Mouse (Mus musculus): ENCODE data around the gene Dnajb8.

The Dnajb8 gene

GRCm38 (mm10) chr6:88199001-88199717 lies 22.9 kb upstream of the Dnajb8 start:
- DNase-seq (ENCODE audit: low read depth, low spot score) = peak; percentile 54

- DNase-seq (ENCODE audit: low read depth, low spot score) = no peak
These were observed 22.1 kb upstream of the Dnajb8 start for GRCm38 (mm10) chr6:88199718-88200692.

GRCm38 (mm10) chr6:88200693-88201609 lies 21.1 kb upstream of the Dnajb8 start:
- DNase-seq (ENCODE audit: low read depth, low spot score) = peak; percentile 40

DNA sequence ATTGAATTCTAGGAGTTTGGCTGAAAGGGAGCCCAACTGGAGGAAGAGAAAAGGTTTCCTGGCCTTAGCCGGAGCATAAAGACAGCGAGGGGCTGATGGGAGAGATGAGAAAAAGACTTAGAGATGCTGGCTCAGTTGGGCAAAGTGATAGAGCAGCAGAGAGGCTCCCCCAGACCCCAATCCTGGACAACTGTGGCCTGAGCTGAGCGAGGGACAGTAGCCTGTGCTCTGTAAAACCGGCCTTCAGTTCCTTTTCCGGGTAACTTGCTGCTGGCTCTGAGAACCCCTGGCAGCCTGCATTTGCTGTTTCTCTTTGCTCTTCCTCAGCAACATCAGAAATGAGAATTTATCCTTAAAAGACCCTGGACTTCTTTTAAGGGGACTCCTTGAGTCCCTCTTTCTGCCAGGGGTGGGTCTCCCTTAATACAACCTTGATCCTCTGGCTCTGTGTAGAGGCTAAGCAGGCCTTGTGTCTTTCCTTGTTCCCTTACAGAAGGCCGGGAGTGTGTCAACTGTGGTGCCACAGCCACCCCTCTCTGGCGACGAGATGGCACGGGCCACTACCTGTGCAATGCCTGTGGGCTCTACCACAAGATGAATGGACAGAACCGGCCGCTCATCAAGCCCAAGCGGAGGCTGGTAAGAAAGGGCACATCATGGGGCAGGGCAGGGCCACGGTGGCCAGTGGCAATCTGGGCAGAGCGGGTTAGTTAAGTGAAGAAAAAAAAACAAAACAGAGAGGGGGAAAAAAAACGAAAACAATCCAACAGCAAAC lies 20.0 kb upstream of the Dnajb8 start:
- DNase-seq (ENCODE audit: low read depth, low spot score) = no peak

DNA sequence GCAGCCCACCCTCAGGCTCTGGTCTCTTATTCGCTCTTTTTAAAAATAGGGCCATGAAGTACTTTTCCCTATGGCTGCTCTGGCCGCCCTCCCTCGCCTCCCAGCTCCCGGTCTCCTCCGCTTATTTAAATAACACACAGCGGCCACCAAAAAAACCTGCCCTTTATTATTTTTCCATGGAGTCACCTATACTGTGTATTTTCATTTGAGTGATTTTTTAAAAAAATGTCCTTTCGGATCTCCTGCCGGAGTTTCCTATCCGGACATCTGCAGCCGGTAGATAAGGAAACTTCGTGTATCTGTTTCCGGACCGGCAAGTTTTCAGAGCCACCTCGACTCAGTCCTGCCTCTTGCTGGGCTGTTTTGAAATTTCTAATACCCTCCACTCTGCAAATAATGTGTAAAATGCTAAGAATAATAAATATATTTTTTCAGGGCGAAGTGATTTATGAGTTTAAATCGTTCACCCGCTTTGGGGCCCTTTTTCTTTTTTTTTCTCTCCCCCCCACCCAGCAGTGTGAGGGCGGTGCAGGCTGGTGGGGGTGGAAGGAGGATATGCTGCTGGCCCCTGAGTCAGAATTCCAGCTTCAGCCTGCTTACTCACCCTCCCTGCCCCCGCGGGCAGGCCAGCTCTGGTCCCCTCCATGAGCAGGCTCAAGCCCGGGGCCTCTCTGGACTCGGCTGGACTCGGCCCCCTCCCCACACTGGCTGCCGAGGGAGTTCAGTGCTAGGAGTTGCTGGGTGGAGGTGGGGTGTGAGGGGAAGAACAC lies 19.0 kb upstream of the Dnajb8 start:
- DNase-seq (ENCODE audit: low read depth, low spot score) = no peak

- DNase-seq (ENCODE audit: low read depth, low spot score) = peak; percentile 33
These were observed 18.2 kb upstream of the Dnajb8 start for GRCm38 (mm10) chr6:88203791-88204405.

DNA sequence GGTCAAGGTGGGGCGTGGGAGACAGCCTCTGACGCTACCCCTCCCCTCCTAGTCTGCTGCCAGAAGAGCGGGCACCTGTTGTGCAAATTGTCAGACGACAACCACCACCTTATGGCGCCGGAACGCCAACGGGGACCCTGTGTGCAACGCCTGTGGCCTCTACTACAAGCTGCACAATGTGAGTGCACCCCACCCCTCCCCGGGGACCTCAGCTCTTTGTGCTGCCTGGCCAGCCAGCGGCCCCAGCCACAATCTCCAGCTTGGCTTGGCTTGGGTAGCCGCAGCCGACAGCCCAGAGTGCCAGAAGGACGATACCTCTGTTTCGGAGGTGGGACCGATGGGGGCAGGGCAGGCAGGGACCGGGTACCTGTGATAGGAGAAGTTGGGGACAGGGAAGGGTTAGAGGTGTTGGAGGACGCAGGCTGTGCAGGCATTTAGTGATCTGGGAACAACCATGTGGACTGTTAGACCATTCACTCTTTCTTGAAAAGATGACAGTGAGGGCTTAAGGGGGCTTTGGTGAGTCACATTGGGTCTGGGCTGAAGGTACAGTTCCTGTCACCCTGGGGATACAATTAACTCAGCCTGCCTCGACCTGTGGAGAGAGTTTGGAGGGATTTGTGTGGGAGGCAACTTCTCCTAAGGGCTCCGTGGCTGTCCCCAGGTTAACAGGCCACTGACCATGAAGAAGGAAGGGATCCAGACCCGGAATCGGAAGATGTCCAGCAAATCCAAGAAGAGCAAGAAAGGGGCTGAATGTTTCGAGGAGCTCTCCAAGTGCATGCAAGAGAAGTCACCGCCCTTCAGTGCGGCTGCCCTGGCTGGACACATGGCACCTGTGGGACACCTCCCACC lies 17.3 kb upstream of the Dnajb8 start:
- peak; percentile 18 for DNase-seq (ENCODE audit: low read depth, low spot score)

GRCm38 (mm10) chr6:88205386-88205700 lies 16.7 kb upstream of the Dnajb8 start:
- no peak for DNase-seq (ENCODE audit: low read depth, low spot score)

- DNase-seq (ENCODE audit: low read depth, low spot score) = no peak
These were observed 16.1 kb upstream of the Dnajb8 start for GRCm38 (mm10) chr6:88205937-88206336.

GRCm38 (mm10) chr6:88206566-88206965 lies 15.5 kb upstream of the Dnajb8 start:
- no peak for DNase-seq (ENCODE audit: low read depth, low spot score)

GRCm38 (mm10) chr6:88207403-88208033 lies 14.6 kb upstream of the Dnajb8 start:
- DNase-seq (ENCODE audit: low read depth, low spot score) = no peak

- DNase-seq (ENCODE audit: low read depth, low spot score) = no peak
These were observed 13.7 kb upstream of the Dnajb8 start for GRCm38 (mm10) chr6:88208321-88208720.

- no peak for DNase-seq (ENCODE audit: low read depth, low spot score)
These were observed 12.6 kb upstream of the Dnajb8 start for GRCm38 (mm10) chr6:88209453-88209852.

DNA sequence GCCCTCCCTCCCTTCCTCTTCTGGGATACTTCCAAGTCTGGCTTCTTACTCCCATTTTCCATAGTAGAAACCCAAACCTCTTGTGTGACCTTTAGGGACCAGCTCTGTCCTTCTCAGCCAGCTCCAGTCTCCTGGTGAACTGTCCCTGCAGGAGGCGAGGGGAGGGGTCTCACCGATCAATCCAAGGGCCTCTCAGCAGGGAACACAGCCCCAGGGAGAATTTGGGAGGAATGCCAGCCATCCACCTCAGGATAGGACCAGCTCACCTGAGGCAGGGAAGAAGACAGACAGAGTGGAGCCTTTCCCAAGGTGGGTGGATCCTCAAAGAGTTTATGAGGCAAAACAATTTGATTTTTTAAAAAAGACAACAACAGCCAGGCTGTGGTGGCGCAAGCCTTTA lies 11.9 kb upstream of the Dnajb8 start:
- DNase-seq (ENCODE audit: low read depth, low spot score) = peak; percentile 18

DNA sequence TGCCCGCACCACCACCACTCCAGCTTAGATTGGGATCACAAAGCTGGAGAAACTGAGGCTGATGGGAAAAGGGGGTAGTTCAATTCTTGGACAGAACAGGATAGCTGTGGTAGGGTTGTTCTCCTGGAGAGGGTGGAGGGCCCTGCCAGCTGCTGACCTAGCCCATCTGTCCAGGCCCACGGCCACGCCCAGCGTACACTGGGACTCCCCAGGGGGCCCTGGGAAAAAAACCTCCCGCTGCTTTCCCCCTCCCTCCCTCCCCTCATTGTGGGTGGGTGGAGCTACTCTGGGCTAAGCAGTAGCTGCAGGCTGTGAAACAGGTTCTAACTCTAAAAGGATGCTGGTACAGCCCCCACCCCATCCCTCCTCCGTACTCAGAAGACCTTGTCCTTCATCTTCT lies 6.3 kb upstream of the Dnajb8 start:
- no peak for DNase-seq (ENCODE audit: low read depth, low spot score)

- no peak for DNase-seq (ENCODE audit: low read depth, low spot score)
These were observed 5.9 kb upstream of the Dnajb8 start for GRCm38 (mm10) chr6:88216199-88216598.

DNA sequence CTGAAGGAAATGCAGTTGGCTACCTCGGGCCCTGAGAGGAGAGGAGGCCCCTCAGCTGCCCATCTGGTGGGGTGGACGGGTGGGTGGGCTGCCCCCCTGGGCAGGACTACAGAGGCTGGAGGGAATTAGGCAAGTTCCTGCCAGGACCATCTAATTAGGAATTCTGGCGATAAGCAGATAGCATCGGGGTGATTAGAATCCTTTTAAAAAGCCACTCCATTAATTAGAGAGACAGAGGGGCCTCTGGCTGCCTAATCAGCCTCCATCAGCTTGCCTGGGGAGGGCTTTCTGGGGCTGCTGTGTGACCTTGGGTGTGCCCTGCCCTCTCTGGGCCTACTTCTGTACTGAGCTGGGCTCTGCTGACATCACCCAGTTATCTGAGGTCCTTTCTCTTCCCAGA lies 3.0 kb upstream of the Dnajb8 start:
- no peak for DNase-seq (ENCODE audit: low read depth, low spot score)

DNA sequence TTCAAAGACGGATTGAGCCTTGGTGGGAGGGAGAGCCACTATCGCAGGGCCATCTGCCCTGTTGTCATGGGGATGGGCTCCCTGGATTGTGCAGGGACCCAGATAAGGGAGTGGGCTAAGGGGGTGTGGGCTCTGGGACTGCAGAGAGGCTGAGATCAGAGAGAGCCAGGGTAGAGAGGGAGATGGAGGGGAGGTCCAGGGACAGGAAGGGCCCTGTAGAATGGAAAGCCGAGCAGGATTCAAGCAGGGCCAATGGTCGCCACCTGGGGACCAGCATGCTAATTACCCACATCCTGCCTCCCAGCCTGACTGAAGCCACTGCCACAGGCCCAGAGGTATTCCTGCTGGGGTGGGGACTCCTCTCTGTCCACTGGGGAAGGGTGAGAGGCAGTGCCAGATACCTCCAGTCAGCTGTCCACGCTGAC lies 4.5 kb downstream of the Dnajb8 start:
- DNase-seq (ENCODE audit: low read depth, low spot score) = peak; percentile 8

All from R1 (cell line).